Mouse (Mus musculus) liver, embryonic 15.5 days (tissue): ENCODE data around the gene Spdye4a. TPM values are rescaled to one million over a fixed set of nuclear protein-coding genes. Genes with fewer than 3 reads are reported as not detected.

Experiments used
- ATAC-seq: fragments of 200-750 bp; cut with Nextera tagmentation; 2 replicates; pipeline ENCODE4 v1.8.0; 2017; ENCODE audit warnings: moderate number of reproducible peaks, mild to moderate bottlenecking, moderate library complexity; ENCODE audit not compliant: insufficient read depth
- H3K27ac ChIP-seq: fragments of 300-500 bp; sonication (generic); replicated peaks from 2 replicates; pipeline ENCODE4 v1.5.1; 2015; ENCODE audit warnings: mild to moderate bottlenecking, inconsistent platforms
- H3K27me3 ChIP-seq: fragments of 300-500 bp; sonication (generic); 2 replicates; pipeline ENCODE4 v1.6.1; 2015; ENCODE audit warnings: mild to moderate bottlenecking, inconsistent platforms
- H3K36me3 ChIP-seq: fragments of 300-500 bp; sonication (generic); replicated peaks from 2 replicates; pipeline ENCODE4 v1.6.1; 2015; ENCODE audit warnings: moderate library complexity, mild to moderate bottlenecking, inconsistent platforms
- H3K4me1 ChIP-seq: fragments of 300-500 bp; sonication (generic); replicated peaks from 2 replicates; pipeline ENCODE4 v1.6.1; 2015; ENCODE audit warnings: inconsistent platforms
- H3K4me2 ChIP-seq: fragments of 300-500 bp; sonication (generic); 2 replicates; pipeline ENCODE4 v1.6.1; 2015; ENCODE audit warnings: moderate library complexity, mild to moderate bottlenecking, inconsistent platforms
- H3K4me3 ChIP-seq: fragments of 300-500 bp; sonication (generic); replicated peaks from 2 replicates; pipeline ENCODE4 v1.5.1; 2015; ENCODE audit warnings: mild to moderate bottlenecking, inconsistent platforms
- H3K9ac ChIP-seq: fragments of 300-500 bp; sonication (generic); 2 replicates; pipeline ENCODE4 v1.6.1; 2015; ENCODE audit warnings: moderate library complexity, mild to moderate bottlenecking, inconsistent platforms
- H3K9me3 ChIP-seq: fragments of 300-500 bp; sonication (generic); replicated peaks from 2 replicates; pipeline ENCODE4 v1.6.1; 2016; ENCODE audit warnings: inconsistent platforms
- WGBS: fragments of 180-500 bp; shearing (Covaris S2); methylation state at CpG from one replicate; pipeline ENCODE4 v1.1.7; 2015; ENCODE audit warnings: mixed read lengths; ENCODE audit not compliant: insufficient replicate concordance; 5-methylcytosine and 5-hydroxymethylcytosine counted together
- polyA plus RNA-seq: library from polyadenylated mRNA; unstranded; fragments of >200 nt; fragmentation: Nextera tagmentation; extraction: Ambion mirVana; gene quantifications from 2 replicates; pipeline ENCODE4 v1.2.1, GENCODE M21; 2015

The Spdye4a gene
- polyA plus RNA-seq, 1 experiment from 2014 or later = not detected

GRCm38 (mm10) chr5:143177541-143178200, 49.0 kb downstream of the Spdye4a start:
- no peak overlapping the region for H3K4me3 ChIP-seq
- H3K4me1 ChIP-seq = peaks cover 16% of the 10 kb centered on the region
- 66% methylated on average over 3 of the region's 3 CpGs for WGBS
- ATAC-seq = no peak
- no peak overlapping the region for H3K9ac ChIP-seq
- H3K9me3 ChIP-seq = no peaks in the 10 kb centered on the region
- no peaks in the 10 kb centered on the region for H3K27me3 ChIP-seq
- no peak overlapping the region for H3K27ac ChIP-seq
- peaks cover 58% of the 10 kb centered on the region for H3K36me3 ChIP-seq
- no peak overlapping the region for H3K4me2 ChIP-seq

GRCm38 (mm10) chr5:143175970-143176369, 50.7 kb downstream of the Spdye4a start:
- Histone ChIP-seq H3K27me3 (no peaks in the 10 kb centered on the region), H3K9ac (no peak overlapping the region), H3K36me3 (peaks cover 65% of the 10 kb centered on the region), H3K9me3 (0 out of 2 replicates have a peak, but pooled peaks cover 3% of the 10 kb centered on the region), H3K4me3 (no peak overlapping the region), H3K4me2 (no peak overlapping the region), H3K4me1 (peaks cover 16% of the 10 kb centered on the region), H3K27ac (no peak overlapping the region)
- ATAC-seq = no peak
- 65% methylated on average over 4 of the region's 4 CpGs for WGBS

Other genes with a start within 250 kb of the Spdye4a start
- gene Rnf216, start 113.9 kb downstream of the Spdye4a start, polyA plus RNA-seq = 13.2 and 13.9 TPM in 2 replicates
- gene Olfr718-ps1, start 79.3 kb downstream of the Spdye4a start, polyA plus RNA-seq = not detected in 2 replicates
- 1.3 TPM in 2 replicates for gene Rbak, start 46.1 kb downstream of the Spdye4a start, polyA plus RNA-seq
- gene Spdye4b, start 45.9 kb downstream of the Spdye4a start, polyA plus RNA-seq = not detected in 2 replicates
- 1.6 and 1.8 TPM in 2 replicates for gene Zfp12, start 8.3 kb upstream of the Spdye4a start, polyA plus RNA-seq
- gene Zfp316, start 43.1 kb upstream of the Spdye4a start, polyA plus RNA-seq = 0.23 and 0.44 TPM in 2 replicates
- gene Zfp853, start 66.7 kb upstream of the Spdye4a start, polyA plus RNA-seq = not detected in 2 replicates
- 21.8 and 23.2 TPM in 2 replicates for gene E130309D02Rik, start 88.5 kb upstream of the Spdye4a start, polyA plus RNA-seq
- 24.9 and 26.1 TPM in 2 replicates for gene Zdhhc4, start 102.4 kb upstream of the Spdye4a start, polyA plus RNA-seq
- not detected in 2 replicates for gene Grid2ip, start 130.4 kb upstream of the Spdye4a start, polyA plus RNA-seq
- 134 and 140 TPM in 2 replicates for gene Kdelr2, start 176.9 kb upstream of the Spdye4a start, polyA plus RNA-seq
- 8.3 and 9.3 TPM in 2 replicates for gene Daglb, start 237.7 kb upstream of the Spdye4a start, polyA plus RNA-seq